Mouse (Mus musculus): ENCODE measurements around the gene Clpsl2.

Clpsl2 gene

GRCm38 (mm10) chr17:28549111-28549510, at the start of gene Clpsl2:
Gene Clpsl2, plus strand, starts transcription at chr17:28549411.
- no peak for DNase-seq (ENCODE audit: low spot score in 2 of 2)

GRCm38 (mm10) chr17:28500465-28500864, 48.7 kb upstream of the Clpsl2 start:
- DNase-seq (ENCODE audit: low spot score in 2 of 2): no peak

- DNase-seq (ENCODE audit: low spot score in 2 of 2): no peak
Measured at GRCm38 (mm10) chr17:28502196-28502821, 46.9 kb upstream of the Clpsl2 start.

DNA sequence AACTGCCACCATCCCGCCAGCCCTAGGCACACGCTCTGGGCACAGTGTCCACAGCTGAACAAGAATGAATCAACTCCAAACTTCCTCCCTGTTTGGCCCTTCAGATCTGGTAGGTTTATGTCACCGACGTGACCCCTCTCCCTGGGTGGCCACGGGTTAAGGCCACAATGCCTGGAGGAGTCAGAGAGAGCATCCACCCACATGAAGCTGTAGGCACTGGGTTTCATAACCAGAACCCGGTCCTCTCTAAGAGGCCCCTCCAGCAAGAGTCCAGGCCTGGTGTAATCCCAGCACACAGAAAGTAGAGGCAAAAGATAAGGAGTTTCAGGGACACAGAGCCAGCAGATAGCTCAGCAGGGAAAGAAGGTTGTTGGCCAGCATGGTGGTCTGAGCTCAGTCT, 45.0 kb upstream of the Clpsl2 start:
- no peak for DNase-seq (ENCODE audit: low spot score in 2 of 2)

- no peak for DNase-seq (ENCODE audit: low spot score in 2 of 2)
Measured at GRCm38 (mm10) chr17:28505591-28505990, 43.6 kb upstream of the Clpsl2 start.

- no peak for DNase-seq (ENCODE audit: low spot score in 2 of 2)
Measured at GRCm38 (mm10) chr17:28506895-28507294, 42.3 kb upstream of the Clpsl2 start.

- DNase-seq (ENCODE audit: low spot score in 2 of 2): no peak
Measured at GRCm38 (mm10) chr17:28507496-28507895, 41.7 kb upstream of the Clpsl2 start.

GRCm38 (mm10) chr17:28510445-28511342, 38.5 kb upstream of the Clpsl2 start:
- no peak for DNase-seq (ENCODE audit: low spot score in 2 of 2)

DNA sequence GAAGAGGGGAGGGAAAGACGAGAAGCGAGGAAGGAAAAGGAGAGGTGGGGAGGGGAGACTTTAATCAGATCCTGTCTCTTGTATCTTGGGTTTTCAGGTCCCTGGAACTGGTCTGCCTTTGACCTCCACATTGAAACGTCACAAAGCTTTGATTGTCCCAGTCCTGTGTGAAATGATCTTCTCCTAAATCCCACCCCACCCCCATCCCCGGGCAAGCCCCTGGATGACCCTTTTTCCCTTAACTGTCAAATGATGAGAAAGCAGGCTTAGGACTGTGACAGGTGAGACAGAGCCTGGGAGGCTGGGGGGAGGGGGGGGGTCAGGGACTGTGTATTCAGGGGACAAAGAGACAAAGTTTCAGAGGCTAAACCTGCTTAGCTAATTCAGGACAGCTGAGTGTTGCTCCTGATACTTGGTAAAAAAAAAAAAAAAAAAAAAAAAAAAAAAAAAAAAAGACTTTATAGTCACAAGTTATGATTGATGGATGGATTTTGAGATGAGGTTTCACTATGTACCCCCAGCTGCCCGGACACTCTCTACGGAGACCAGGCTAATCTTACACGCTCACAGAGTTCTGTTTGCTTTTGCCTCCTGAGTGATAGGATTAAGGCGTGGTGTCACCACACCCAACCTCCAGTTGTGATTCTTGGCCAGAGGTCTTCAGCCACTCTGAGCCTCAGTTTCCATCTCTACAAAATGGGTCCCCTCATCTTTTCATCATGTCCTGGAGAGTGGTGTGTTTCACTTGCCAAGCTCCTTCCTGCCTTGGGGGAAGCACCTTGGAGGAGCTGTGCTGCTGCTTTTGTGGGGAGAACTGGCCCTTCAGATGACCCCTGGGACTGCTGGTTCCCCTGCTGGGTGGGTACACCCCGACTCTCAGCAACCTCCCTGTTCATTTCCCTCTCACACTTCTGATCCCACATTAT, 37.3 kb upstream of the Clpsl2 start:
- DNase-seq (ENCODE audit: low spot score in 2 of 2): no peak

DNA sequence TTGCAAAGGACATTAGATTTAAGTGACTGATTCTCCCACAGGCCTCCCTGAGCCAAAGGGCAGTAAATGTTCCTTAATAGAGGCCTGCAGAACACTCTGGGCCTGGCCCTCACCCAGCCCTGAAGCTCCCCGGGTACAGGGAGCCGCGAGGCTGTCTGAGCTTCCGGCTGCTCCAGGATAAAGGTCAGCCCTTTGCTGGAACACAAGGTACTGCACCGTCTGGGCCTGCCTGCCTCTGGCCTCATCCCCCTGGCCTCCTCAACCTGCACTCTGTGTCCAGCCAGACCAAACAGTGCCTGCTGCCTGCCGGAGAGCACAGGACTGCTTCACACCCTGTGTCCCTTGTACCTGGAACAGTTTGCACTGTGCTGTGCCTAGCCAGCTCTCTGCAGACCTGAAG, 36.5 kb upstream of the Clpsl2 start:
- no peak for DNase-seq (ENCODE audit: low spot score in 2 of 2)

- DNase-seq (ENCODE audit: low spot score in 2 of 2): no peak
Measured at GRCm38 (mm10) chr17:28513337-28513736, 35.9 kb upstream of the Clpsl2 start.

DNA sequence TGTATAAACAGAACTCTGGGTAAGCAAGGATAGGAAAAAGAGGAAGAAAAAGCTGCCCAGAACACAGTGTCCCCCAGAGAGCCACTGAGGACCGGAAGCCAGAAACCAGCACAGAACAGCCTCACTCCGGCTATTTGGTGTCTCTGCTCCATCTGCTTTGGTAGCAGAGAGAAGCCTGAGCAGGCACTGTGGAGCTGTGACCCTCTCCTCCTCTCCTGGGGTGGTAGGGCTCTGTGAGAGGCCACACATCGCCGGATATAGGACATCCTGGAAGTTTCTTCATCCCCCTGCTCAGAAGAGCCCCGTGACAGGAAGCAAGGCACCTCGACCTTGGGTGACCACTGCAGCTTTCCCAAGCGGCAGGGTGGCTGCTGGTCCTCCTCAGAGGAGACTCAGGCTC, 35.4 kb upstream of the Clpsl2 start:
- DNase-seq (ENCODE audit: low spot score in 2 of 2): no peak

DNA sequence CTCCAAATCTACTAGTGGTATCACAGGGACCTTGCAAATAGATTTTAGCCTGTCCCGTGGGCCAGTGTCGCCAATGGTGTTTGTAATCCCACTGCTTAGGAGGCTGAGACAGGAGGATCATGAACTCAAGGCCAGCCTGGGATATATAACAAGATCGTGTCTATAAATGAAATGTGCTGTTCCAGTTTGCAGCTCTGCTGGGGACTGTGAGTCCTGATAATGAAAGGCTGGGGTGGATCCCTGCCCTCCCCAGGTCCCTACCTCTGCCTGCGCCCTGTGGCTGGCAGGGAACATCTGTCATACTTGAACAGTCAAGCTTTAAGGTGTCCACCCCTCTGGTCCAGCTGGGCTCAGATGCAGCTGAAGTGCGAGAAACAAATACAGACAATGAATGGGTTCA, 34.7 kb upstream of the Clpsl2 start:
- DNase-seq (ENCODE audit: low spot score in 2 of 2): no peak

GRCm38 (mm10) chr17:28515431-28516341, 33.5 kb upstream of the Clpsl2 start:
- DNase-seq (ENCODE audit: low spot score in 2 of 2): no peak

DNA sequence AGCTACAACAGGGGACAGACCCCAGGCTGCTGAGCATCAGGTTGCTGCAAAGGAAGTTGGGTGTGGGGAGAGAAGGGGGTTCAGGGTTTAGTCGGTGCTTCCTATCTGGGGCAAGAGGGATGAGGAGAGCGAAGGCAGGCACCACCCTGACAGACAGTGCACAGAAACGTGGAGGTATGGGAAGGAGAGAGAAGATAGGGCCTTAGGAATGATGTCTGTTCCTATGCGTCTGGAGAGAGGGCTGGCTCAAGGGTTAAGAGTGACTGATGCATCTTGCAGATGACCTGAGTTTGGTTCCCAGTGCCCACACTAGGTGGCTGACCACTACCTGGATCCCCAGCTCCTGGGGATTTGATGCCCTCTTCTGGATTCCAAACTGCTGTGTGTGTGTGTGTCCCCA, 32.3 kb upstream of the Clpsl2 start:
- DNase-seq (ENCODE audit: low spot score in 2 of 2): no peak

DNA sequence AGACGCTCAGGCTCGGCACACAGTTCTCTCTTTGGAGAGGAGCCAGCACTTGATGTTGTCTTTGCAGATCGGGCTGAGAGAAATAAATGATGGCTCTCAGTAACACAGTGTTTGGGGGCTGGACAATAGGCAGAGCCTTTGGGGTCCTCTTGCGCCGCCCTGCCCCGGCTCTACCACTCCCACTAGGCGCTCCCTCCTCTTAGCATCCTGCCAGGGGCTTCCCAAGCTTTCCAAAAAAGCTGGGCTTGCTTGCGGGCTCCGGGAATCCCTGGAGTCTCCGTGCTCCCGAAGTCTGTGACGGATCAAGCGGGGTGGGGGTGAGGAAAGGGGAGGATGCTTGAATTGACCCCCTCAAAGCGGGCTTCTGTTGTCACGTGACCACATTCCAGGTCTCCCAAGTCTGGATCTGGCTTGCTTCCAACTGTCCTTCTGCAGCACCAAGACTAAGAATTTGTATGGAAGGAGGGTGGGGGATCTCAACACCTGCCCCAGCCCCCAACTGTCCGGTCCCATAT, 31.7 kb upstream of the Clpsl2 start, which contains the start of gene Fkbp5:
TSS of gene Fkbp5 (minus strand) at position 87 of the 515 bp plus-strand sequence.
- DNase-seq (ENCODE audit: low spot score in 2 of 2): no peak

GRCm38 (mm10) chr17:28517956-28518614, 31.1 kb upstream of the Clpsl2 start:
- DNase-seq (ENCODE audit: low spot score in 2 of 2): peak; percentile 70 to 80

- no peak for DNase-seq (ENCODE audit: low spot score in 2 of 2)
Measured at GRCm38 (mm10) chr17:28518615-28519071, 30.6 kb upstream of the Clpsl2 start.

GRCm38 (mm10) chr17:28519827-28520226, 29.4 kb upstream of the Clpsl2 start:
- no peak for DNase-seq (ENCODE audit: low spot score in 2 of 2)

GRCm38 (mm10) chr17:28520561-28520960, 28.6 kb upstream of the Clpsl2 start:
- no peak for DNase-seq (ENCODE audit: low spot score in 2 of 2)
